Mouse (Mus musculus) left cerebral cortex, postnatal 25 days (tissue): Measurements from ENCODE around the gene Gm49387. TPM values are rescaled to one million over a fixed set of nuclear protein-coding genes. Genes with fewer than 3 reads are reported as not detected.

Source experiments
- total RNA-seq, 2 experiments: library from RNA; stranded (reverse); gene quantifications; 2 replicates each; pipeline ENCODE4 v1.2.3; 2021

Gene Gm49387
- total RNA-seq, 2 experiments from 2014 or later: 0.98 TPM; not detected in 1

Other genes starting within 250 kb of the Gm49387 start
- 10 to 100 TPM; 56.7 to 65.8 TPM for gene Sh3bp5, start 204.8 kb downstream of the Gm49387 start, total RNA-seq
- 10 to 100 TPM; 11.6 to 15.9 TPM for gene Eaf1, start 146.5 kb downstream of the Gm49387 start, total RNA-seq
- 10 to 100 TPM; 25.0 to 38.7 TPM for gene Mettl6, start 145.8 kb downstream of the Gm49387 start, total RNA-seq
- gene Colq, start 49.5 kb downstream of the Gm49387 start, total RNA-seq: 1 to 10 TPM; 1.7 TPM
- gene Btd, start 150 bp upstream of the Gm49387 start, total RNA-seq: 1 to 10 TPM; 7.7 to 8.8 TPM
- gene Hacl1, start 408 bp upstream of the Gm49387 start, total RNA-seq: 1 to 10 TPM; 7.8 TPM
- 10 to 100 TPM; 49.3 to 56.8 TPM for gene Ankrd28, start 189.8 kb upstream of the Gm49387 start, total RNA-seq